Mouse (Mus musculus): ENCODE measurements at regions not wholly inside any gene's neighbourhood (a gene's known extent, or its start where the extent isn't known, plus 50 kb on each side); places are given as distances from the start of the nearest gene placed in this dataset.

GRCm38 (mm10) chr7:70584480-70584879, 217.9 kb upstream of the Nr2f2 start:
- ATAC-seq (ENCODE audit: low TSS enrichment): no peak

GRCm38 (mm10) chr7:70576112-70576910, 209.8 kb upstream of the Nr2f2 start:
- no peak for ATAC-seq (ENCODE audit: low TSS enrichment)

GRCm38 (mm10) chr7:70575614-70576013, 209.1 kb upstream of the Nr2f2 start:
- no peak for ATAC-seq (ENCODE audit: low TSS enrichment)

- ATAC-seq (ENCODE audit: low TSS enrichment): no peak
These were observed 207.7 kb upstream of the Nr2f2 start for GRCm38 (mm10) chr7:70574194-70574593.

GRCm38 (mm10) chr7:70565034-70565433, 198.5 kb upstream of the Nr2f2 start:
- ATAC-seq (ENCODE audit: low TSS enrichment): no peak

GRCm38 (mm10) chr7:70548936-70549450, 182.5 kb upstream of the Nr2f2 start:
- no peak for ATAC-seq (ENCODE audit: low TSS enrichment)

GRCm38 (mm10) chr7:70541881-70542665, 175.5 kb upstream of the Nr2f2 start:
- no peak for ATAC-seq (ENCODE audit: low TSS enrichment)

- ATAC-seq (ENCODE audit: low TSS enrichment): no peak
These were observed 172.6 kb upstream of the Nr2f2 start for GRCm38 (mm10) chr7:70539121-70539642.

GRCm38 (mm10) chr7:70536046-70536445, 169.5 kb upstream of the Nr2f2 start:
- ATAC-seq (ENCODE audit: low TSS enrichment): no peak

- no peak for ATAC-seq (ENCODE audit: low TSS enrichment)
These were observed 167.0 kb upstream of the Nr2f2 start for GRCm38 (mm10) chr7:70533552-70533951.

- ATAC-seq (ENCODE audit: low TSS enrichment): no peak
These were observed 161.4 kb upstream of the Nr2f2 start for GRCm38 (mm10) chr7:70527921-70528320.

- no peak for ATAC-seq (ENCODE audit: low TSS enrichment)
These were observed 158.8 kb upstream of the Nr2f2 start for GRCm38 (mm10) chr7:70525372-70525771.

GRCm38 (mm10) chr7:70524744-70525143, 158.2 kb upstream of the Nr2f2 start:
- ATAC-seq (ENCODE audit: low TSS enrichment): no peak

GRCm38 (mm10) chr7:70524251-70524650, 157.7 kb upstream of the Nr2f2 start:
- no peak for ATAC-seq (ENCODE audit: low TSS enrichment)

- ATAC-seq (ENCODE audit: low TSS enrichment): no peak
These were observed 150.2 kb upstream of the Nr2f2 start for GRCm38 (mm10) chr7:70516741-70517140.

- no peak for ATAC-seq (ENCODE audit: low TSS enrichment)
These were observed 148.9 kb upstream of the Nr2f2 start for GRCm38 (mm10) chr7:70515341-70515851.

- ATAC-seq (ENCODE audit: low TSS enrichment): no peak
These were observed 148.1 kb upstream of the Nr2f2 start for GRCm38 (mm10) chr7:70514666-70515065.

GRCm38 (mm10) chr7:70512354-70512753, 145.8 kb upstream of the Nr2f2 start:
- ATAC-seq (ENCODE audit: low TSS enrichment): no peak

GRCm38 (mm10) chr7:70505671-70506181, 139.2 kb upstream of the Nr2f2 start:
- ATAC-seq (ENCODE audit: low TSS enrichment): no peak

GRCm38 (mm10) chr7:70501821-70502220, 135.3 kb upstream of the Nr2f2 start:
- ATAC-seq (ENCODE audit: low TSS enrichment): no peak

- ATAC-seq (ENCODE audit: low TSS enrichment): no peak
These were observed 130.1 kb upstream of the Nr2f2 start for GRCm38 (mm10) chr7:70496541-70497154.

GRCm38 (mm10) chr7:70484201-70484600, 117.7 kb upstream of the Nr2f2 start:
- no peak for ATAC-seq (ENCODE audit: low TSS enrichment)
